Comparison of ENCODE assay signal across 10 mouse cellular contexts in genomic region chr8:117335423-117335822, GRCm38 (mm10).
A peak's percentile ranks its signal among the peaks of the same experiment; 100 is the strongest.
DNase-seq lines count a peak whose midpoint lies in the region; ATAC-seq and TF ChIP-seq lines count a peak whose summit lies in the region.
"Had no signal": no experiment of that assay in that cellular context is flagged by ENCODE, and none has a peak within 500 bp of the region (broad histone marks: within the 10 kb centered on the region; RNA-seq: fewer than 3 reads in every experiment).

No protein-coding gene starts in this region.

- H3K27ac ChIP-seq in forebrain, embryonic 10.5 days, result peak overlapping the region; percentile 77
- no peak overlapping the region for H3K27ac ChIP-seq in forebrain, embryonic 14.5 days (ENCODE audit: low read depth, low read length)
- peak overlapping the region; percentile 51; the same call in 1 of the 2 replicates for H3K27ac ChIP-seq in midbrain, embryonic 13.5 days
- H3K27ac ChIP-seq in midbrain, postnatal 0 days (ENCODE audit: low read depth, low read length), result no peak overlapping the region

- no peak overlapping the region for H3K4me2 ChIP-seq in forebrain, embryonic 14.5 days (ENCODE audit: low read length)
- no peak overlapping the region for H3K4me2 ChIP-seq in midbrain, embryonic 13.5 days (replicated peaks)
- no peak overlapping the region for H3K4me2 ChIP-seq in midbrain, postnatal 0 days (ENCODE audit: low read depth, low read length, poor library complexity, severe bottlenecking)
- H3K4me2 ChIP-seq: midbrain, embryonic 15.5 days had no signal

- H3K4me3 ChIP-seq in forebrain, embryonic 10.5 days, result no peak overlapping the region
- H3K4me3 ChIP-seq in forebrain, embryonic 14.5 days (ENCODE audit: low read depth, low read length), result no peak overlapping the region
- no peak overlapping the region for H3K4me3 ChIP-seq in midbrain, embryonic 13.5 days (replicated peaks)
- H3K4me3 ChIP-seq in midbrain, postnatal 0 days (ENCODE audit: low read depth, low read length), result no peak overlapping the region
- H3K4me3 ChIP-seq: midbrain, embryonic 15.5 days had no signal

- no peak for ATAC-seq in forebrain, embryonic 14.5 days
- ATAC-seq in midbrain, embryonic 13.5 days, result 0 out of 2 replicates have a peak, but pooled peaks have one; percentile 21
- ATAC-seq in midbrain, postnatal 0 days (ENCODE audit: low FRiP score), result no peak
- no peak for ATAC-seq in megakaryocyte progenitor cell, adult 5-6 weeks (replicated peaks; ENCODE audit: poor library complexity)

- no peaks in the 10 kb centered on the region for H3K27me3 ChIP-seq in forebrain, embryonic 10.5 days (ENCODE audit: poor library complexity, severe bottlenecking)
- H3K27me3 ChIP-seq in forebrain, embryonic 14.5 days (replicated peaks; ENCODE audit: control insufficient read depth, insufficient read depth, low read length), result no peaks in the 10 kb centered on the region
- H3K27me3 ChIP-seq in midbrain, embryonic 13.5 days, result no peaks in the 10 kb centered on the region
- H3K27me3 ChIP-seq in midbrain, postnatal 0 days (ENCODE audit: insufficient read depth, low read length), result no peaks in the 10 kb centered on the region
- H3K27me3 ChIP-seq: midbrain, embryonic 15.5 days had no signal

- no peaks in the 10 kb centered on the region for H3K36me3 ChIP-seq in forebrain, embryonic 10.5 days (replicated peaks)
- H3K36me3 ChIP-seq in forebrain, embryonic 14.5 days (ENCODE audit: control insufficient read depth, insufficient read depth, low read length), result no peaks in the 10 kb centered on the region
- no peaks in the 10 kb centered on the region for H3K36me3 ChIP-seq in midbrain, embryonic 13.5 days
- H3K36me3 ChIP-seq in midbrain, postnatal 0 days (ENCODE audit: insufficient read depth, low read length), result no peaks in the 10 kb centered on the region
- H3K36me3 ChIP-seq: midbrain, embryonic 15.5 days had no signal

- no peak for TF ChIP-seq CTCF in midbrain, postnatal 0 days (IDR thresholded peaks at IDR 0.05)

- intact Hi-C loops in left cerebral cortex, postnatal 4 days (cut with DNase I), result no loop called here

- no peaks in the 10 kb centered on the region for H3K9me3 ChIP-seq in forebrain, embryonic 10.5 days
- H3K9me3 ChIP-seq in forebrain, embryonic 14.5 days (replicated peaks; ENCODE audit: control insufficient read depth, low read length), result no peaks in the 10 kb centered on the region
- H3K9me3 ChIP-seq in midbrain, embryonic 13.5 days, result no peaks in the 10 kb centered on the region
- H3K9me3 ChIP-seq in midbrain, postnatal 0 days (ENCODE audit: low read length), result no peaks in the 10 kb centered on the region
- H3K9me3 ChIP-seq: midbrain, embryonic 15.5 days had no signal

- 65% methylated on average over 8 of the region's 8 CpGs for WGBS in forebrain, embryonic 10.5 days
- 56% methylated on average over 8 of the region's 8 CpGs for WGBS in forebrain, embryonic 14.5 days
- WGBS in midbrain, embryonic 13.5 days, result 56% methylated on average over 8 of the region's 8 CpGs
- 62% methylated on average over 8 of the region's 8 CpGs for WGBS in midbrain, postnatal 0 days

- peaks cover 69% of the 10 kb centered on the region for H3K4me1 ChIP-seq in forebrain, embryonic 10.5 days
- peaks cover 19% of the 10 kb centered on the region for H3K4me1 ChIP-seq in forebrain, embryonic 14.5 days (ENCODE audit: control insufficient read depth, insufficient read depth, low read length)
- H3K4me1 ChIP-seq in midbrain, embryonic 13.5 days (replicated peaks), result peaks cover 75% of the 10 kb centered on the region
- H3K4me1 ChIP-seq in midbrain, postnatal 0 days (ENCODE audit: insufficient read depth, low read length), result peaks cover 15% of the 10 kb centered on the region

- no peak for DNase-seq in forebrain, embryonic 10.5 days (ENCODE audit: extremely low spot score, low spot score)
- DNase-seq in forebrain, embryonic 14.5 days (ENCODE audit: low spot score), result no peak
- DNase-seq in midbrain, postnatal 0 days (ENCODE audit: low spot score), result no peak
- peak; percentile 65 for DNase-seq in kidney, postnatal 14 days
- peak; percentile 61 for DNase-seq in urinary bladder, postnatal 14 days (ENCODE audit: low spot score)
- no peak for DNase-seq in left cerebral cortex, postnatal 4 days
- DNase-seq: thymus, adult 2 months had no signal

- H3K9ac ChIP-seq in forebrain, embryonic 14.5 days (ENCODE audit: low read length), result no peak overlapping the region
- no peak overlapping the region for H3K9ac ChIP-seq in midbrain, embryonic 13.5 days (replicated peaks)
- H3K9ac ChIP-seq in midbrain, postnatal 0 days (replicated peaks; ENCODE audit: low read length, poor library complexity, severe bottlenecking), result no peak overlapping the region
- H3K9ac ChIP-seq: midbrain, embryonic 15.5 days had no signal

Comparison
In these comparisons a context has a peak if more than half of its experiments do, and no peak if none do; other contexts are left out.
1. H3K27ac ChIP-seq: peak in forebrain, embryonic 10.5 days (single experiment) and midbrain, embryonic 13.5 days (single experiment); none in forebrain, embryonic 14.5 days (single experiment) and midbrain, postnatal 0 days (single experiment).
2. DNase-seq: peak in kidney, postnatal 14 days (single experiment) and urinary bladder, postnatal 14 days (single experiment); none in forebrain, embryonic 10.5 days (single experiment), forebrain, embryonic 14.5 days (single experiment), midbrain, postnatal 0 days (single experiment) and left cerebral cortex, postnatal 4 days (single experiment).